Mouse (Mus musculus): ENCODE data around the gene Vpreb3. TPM values are rescaled to one million over a fixed set of nuclear protein-coding genes. Genes with fewer than 3 reads are reported as not detected.

Vpreb3 gene
- not detected for total RNA-seq (2021)

- intact Hi-C loops (cut with DNase I), result no loop called here
- DNase-seq, result no peak
These were observed at the start of gene Vpreb3 for GRCm38 (mm10) chr10:75942736-75943477. TSS of gene Vpreb3 (plus strand) at chr10:75943057.

GRCm38 (mm10) chr10:75893089-75893750, 49.6 kb upstream of the Vpreb3 start, which contains the start of gene Derl3:
TSS of gene Derl3 (plus strand) at chr10:75893413.
- DNase-seq, result peak; percentile 95
- intact Hi-C loops (cut with DNase I), result no loop called here

GRCm38 (mm10) chr10:75894601-75895000, 48.3 kb upstream of the Vpreb3 start:
- intact Hi-C loops (cut with DNase I), result no loop called here
- no peak for DNase-seq

DNA sequence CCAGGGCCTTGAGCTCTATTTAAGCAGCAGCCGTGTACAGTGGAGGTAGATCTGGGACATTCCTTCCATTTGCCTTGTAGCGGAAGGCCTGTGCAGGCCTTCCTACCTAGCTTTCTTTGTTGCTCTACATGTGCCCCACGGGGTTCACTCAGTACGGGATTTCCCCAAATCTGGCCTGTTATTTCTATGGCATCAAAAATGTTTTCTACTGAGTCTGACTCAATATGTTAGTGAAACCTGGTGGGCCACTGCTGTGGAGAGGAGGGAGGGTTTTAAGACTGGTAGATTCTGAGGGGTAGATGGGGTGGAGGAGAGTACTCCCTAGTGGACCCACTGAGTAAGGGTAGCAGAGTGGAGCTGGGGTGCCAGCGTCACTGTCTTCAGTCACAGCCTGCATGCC, 47.1 kb upstream of the Vpreb3 start:
- intact Hi-C loops (cut with DNase I), result loop anchor here (5.0 kb wide), 1 partner anchor 57 kb away; the partner anchor contains the start of gene Gm5134
- DNase-seq, result no peak

DNA sequence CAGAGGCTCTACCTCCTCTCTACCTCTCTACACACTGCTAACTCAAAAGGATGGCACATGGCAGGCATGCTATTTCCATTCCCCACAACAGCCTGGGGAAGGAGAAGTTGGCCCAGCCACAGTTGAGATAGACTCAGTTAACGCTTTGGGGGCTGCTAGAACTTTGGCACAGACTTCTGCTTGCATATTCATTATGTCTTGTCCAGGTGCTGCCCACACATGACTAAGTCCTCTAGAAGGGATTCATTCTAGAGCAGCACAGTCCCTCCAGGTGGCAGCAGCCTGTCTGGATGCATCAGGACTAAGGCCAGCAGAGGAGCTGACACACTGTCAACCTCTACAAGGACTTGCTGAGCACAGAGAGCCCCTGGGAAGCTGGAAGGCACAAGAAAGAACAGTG, 46.6 kb upstream of the Vpreb3 start:
- no peak for DNase-seq
- intact Hi-C loops (cut with DNase I), result loop anchor here (5.0 kb wide), 1 partner anchor 56 kb away; the partner anchor contains the start of gene Gm5134

DNA sequence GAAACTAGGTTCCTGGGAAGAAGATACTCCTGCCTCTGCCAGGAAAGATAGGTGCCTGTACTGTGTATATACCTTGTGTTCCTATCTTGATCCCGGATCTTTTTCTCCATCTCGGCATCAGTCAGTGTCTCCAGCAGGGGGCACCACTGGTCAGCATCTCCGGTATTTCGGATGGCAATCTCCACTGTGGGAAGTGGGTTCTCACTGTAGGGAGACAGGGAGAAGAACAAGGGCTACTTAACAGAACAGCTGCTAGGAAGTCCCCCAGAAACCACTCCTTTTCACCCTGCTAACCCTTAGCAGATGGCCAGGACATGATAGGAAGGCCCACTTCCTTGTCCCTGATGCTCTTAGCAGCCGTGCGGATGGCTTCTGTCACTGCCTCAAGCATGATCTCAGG, 45.5 kb upstream of the Vpreb3 start:
- intact Hi-C loops (cut with DNase I), result loop anchor here (5.0 kb wide), 1 partner anchor 55 kb away; the partner anchor contains the start of gene Gm5134
- DNase-seq, result peak; percentile 77

DNA sequence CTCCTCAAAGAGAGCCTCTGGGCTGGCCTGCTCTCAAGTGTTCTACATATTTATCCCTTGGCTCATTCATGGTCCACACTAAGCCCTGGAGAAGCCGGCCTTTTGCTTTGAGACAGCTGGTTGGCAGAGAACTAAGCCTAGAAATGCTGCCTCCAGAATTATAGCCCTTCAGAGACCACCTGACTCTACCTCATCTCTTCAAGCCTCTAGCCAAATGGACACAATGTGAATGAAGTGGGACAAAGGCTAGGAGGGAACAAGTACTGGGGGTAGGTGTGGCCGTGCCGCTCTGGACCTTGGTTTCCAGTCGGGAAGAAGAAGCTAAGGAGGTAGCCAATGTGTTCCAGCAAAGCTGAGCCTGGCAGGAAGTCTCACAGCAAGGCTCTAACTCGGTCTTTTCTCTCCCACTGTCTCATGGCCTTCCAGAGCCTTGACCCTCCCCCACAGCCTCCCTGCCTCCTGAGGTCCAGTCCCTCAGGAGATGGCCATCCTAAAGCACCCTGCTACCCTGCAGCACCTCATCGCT, 44.8 kb upstream of the Vpreb3 start:
- DNase-seq, result no peak
- intact Hi-C loops (cut with DNase I), result loop anchor here (5.0 kb wide), 1 partner anchor 54 kb away; the partner anchor contains the start of gene Gm5134

- DNase-seq, result no peak
- intact Hi-C loops (cut with DNase I), result loop anchor here (5.0 kb wide), 1 partner anchor 53 kb away; the partner anchor contains the start of gene Gm5134
These were observed 44.0 kb upstream of the Vpreb3 start for GRCm38 (mm10) chr10:75898846-75899245.

DNA sequence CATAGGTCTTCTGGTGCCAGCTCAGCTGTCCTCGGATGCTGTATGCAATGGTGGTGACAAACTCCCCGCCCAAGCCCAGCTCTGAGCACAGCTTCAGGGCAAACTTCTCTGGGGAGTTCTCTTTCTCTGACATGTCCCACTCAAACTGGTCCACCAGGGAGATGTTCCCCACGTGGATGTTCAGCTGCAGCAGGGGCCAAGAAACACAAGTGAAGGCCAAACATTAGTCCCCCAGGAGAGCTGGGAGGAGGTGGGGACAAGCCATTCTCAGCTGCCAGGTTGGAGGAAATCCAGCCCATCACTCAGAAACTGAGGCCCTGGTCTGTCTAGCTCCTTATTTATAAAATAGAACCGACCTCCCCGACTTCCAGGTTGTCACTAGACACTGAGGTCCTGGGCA, 38.5 kb upstream of the Vpreb3 start:
- DNase-seq, result no peak
- intact Hi-C loops (cut with DNase I), result no loop called here

DNA sequence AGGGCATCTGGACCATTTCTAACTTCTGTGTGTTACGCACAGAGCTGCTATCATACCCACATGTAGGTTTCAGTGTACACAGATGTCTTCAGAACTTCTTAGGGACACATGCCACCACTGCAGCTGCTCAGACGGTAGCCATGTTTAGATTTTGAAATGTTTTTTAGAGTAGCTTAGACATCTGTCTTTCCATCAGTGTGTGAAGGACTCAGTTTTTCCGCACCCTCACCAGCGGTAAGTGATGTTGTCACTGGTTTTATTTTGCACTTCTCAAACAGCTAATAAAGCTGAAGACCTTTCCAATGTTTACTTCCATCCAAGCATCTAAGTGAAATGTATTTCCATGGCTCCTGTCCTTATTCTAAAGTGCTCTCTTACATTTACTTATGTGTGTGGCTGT, 36.0 kb upstream of the Vpreb3 start:
- intact Hi-C loops (cut with DNase I), result no loop called here
- DNase-seq, result no peak

DNA sequence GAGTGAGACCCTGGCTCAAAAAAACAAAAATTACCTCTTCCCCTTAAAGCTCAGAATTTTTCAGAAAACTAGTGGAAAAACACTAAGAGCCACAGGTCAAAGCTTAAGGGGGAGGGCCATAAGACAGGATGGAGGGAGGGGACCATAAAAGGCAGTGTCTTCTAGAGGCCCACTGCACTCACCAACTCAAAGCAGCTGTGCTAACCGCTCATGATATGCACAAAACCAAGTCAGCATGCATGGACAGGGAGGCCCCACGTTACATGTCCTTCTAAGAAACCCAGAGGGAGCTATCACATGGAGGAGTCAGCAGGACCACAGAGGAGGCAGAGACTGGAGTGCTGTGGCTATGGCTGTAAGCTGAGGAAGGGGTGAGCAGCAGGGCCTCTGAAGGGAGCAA, 32.2 kb upstream of the Vpreb3 start:
- intact Hi-C loops (cut with DNase I), result no loop called here
- no peak for DNase-seq

- intact Hi-C loops (cut with DNase I), result no loop called here
- no peak for DNase-seq
These were observed 29.8 kb upstream of the Vpreb3 start for GRCm38 (mm10) chr10:75913013-75913589.

- no peak for DNase-seq
- intact Hi-C loops (cut with DNase I), result no loop called here
These were observed 27.3 kb upstream of the Vpreb3 start for GRCm38 (mm10) chr10:75915557-75915956.

- intact Hi-C loops (cut with DNase I), result no loop called here
- no peak for DNase-seq
These were observed 26.0 kb upstream of the Vpreb3 start for GRCm38 (mm10) chr10:75916840-75917239.

DNA sequence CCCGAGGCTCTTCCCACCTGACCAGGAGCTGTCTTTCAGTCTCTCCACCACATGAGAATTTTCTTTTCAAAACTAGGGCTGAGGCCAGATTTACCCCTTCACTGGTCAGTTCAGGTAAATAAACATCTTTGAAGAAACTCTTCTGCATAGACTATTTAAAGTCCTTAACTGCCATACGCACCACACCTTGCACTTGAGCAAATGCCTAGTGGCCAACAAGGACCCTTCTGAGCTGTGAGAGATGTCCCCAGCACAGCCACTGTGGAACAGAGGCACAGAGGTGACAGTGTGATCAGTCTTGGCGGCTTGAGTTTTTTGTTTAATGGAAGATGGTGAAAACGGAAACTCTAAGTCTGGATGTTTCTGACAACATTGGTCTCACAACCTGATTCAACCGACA, 23.8 kb upstream of the Vpreb3 start:
- DNase-seq, result no peak
- intact Hi-C loops (cut with DNase I), result no loop called here

- intact Hi-C loops (cut with DNase I), result no loop called here
- DNase-seq, result peak; percentile 96
These were observed 21.7 kb upstream of the Vpreb3 start, which contains the start of gene Smarcb1 for GRCm38 (mm10) chr10:75921026-75921725. TSS of gene Smarcb1 (minus strand) at chr10:75921617.

DNA sequence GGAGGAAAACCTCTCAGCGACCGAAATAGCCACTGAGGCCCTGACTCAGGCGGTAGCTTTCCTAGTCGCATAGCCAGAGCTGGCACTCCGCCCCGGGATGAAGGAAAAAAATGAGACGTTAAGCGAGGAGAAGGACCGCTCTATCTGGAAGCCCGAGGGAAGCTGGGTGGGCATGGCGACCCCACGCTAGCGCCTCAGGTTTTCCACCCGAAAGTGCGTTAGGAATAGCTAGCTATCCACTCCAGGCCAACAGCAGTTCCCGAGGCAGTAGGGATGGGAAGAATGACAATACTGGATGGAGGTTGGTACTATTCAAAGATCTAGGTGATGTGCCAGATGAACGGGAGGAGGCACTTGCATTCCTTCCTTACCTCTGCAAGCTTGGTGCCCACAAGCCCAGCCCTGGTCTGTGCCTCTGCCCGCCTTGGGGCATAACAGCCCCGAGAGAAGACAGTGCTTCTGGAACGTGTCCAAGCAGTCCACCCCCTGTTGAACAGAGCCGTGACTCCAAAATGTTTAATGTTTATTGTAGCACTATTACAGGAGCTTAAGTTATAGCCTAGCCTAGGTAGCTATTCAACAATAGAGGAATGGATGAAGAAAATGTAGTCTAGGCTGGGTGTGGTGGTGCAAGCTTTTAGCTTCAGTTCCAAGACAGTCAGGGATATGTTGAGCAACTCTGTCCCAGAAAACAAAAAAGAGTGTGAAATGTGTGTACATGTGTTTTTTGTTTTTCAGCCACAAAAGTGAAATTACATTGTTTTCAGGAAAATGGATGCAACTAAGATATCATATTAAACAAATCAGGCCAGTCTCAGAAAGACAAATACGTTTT, 20.9 kb upstream of the Vpreb3 start:
- DNase-seq, result peak; percentile 41
- intact Hi-C loops (cut with DNase I), result no loop called here

GRCm38 (mm10) chr10:75924324-75924723, 18.5 kb upstream of the Vpreb3 start:
- intact Hi-C loops (cut with DNase I), result no loop called here
- no peak for DNase-seq

GRCm38 (mm10) chr10:75926396-75926795, 16.5 kb upstream of the Vpreb3 start:
- no peak for DNase-seq
- intact Hi-C loops (cut with DNase I), result no loop called here

- intact Hi-C loops (cut with DNase I), result no loop called here
- no peak for DNase-seq
These were observed 12.6 kb upstream of the Vpreb3 start for GRCm38 (mm10) chr10:75930304-75930703.
